Mouse (Mus musculus): ENCODE measurements at regions not wholly inside any gene's neighbourhood (a gene's known extent, or its start where the extent isn't known, plus 50 kb on each side); places are given as distances from the start of the nearest gene placed in this dataset.

- no peak for ATAC-seq (ENCODE audit: low read depth)
- Histone ChIP-seq H3K27me3 (ENCODE audit: control insufficient read depth, insufficient read depth, low read depth, low read length) (no peaks in the 10 kb centered on the region), H3K27ac (ENCODE audit: low read length) (no peak overlapping the region), H3K4me2 (ENCODE audit: low read depth, low read length) (no peak overlapping the region), H3K9me3 (replicated peaks; ENCODE audit: control insufficient read depth, low read length) (no peaks in the 10 kb centered on the region), H3K36me3 (ENCODE audit: control insufficient read depth, insufficient read depth) (no peaks in the 10 kb centered on the region), H3K4me3 (ENCODE audit: low read depth, low read length) (no peak overlapping the region), H3K4me1 (ENCODE audit: control insufficient read depth, low read depth, low read length) (no peaks in the 10 kb centered on the region), H3K9ac (ENCODE audit: low read depth, low read length) (no peak overlapping the region)
- WGBS (ENCODE audit: insufficient replicate concordance), result 48% methylated on average over 5 of the region's 5 CpGs
Observed at GRCm38 (mm10) chr1:148706271-148706807, 1254.8 kb downstream of the Pla2g4a start.

DNA sequence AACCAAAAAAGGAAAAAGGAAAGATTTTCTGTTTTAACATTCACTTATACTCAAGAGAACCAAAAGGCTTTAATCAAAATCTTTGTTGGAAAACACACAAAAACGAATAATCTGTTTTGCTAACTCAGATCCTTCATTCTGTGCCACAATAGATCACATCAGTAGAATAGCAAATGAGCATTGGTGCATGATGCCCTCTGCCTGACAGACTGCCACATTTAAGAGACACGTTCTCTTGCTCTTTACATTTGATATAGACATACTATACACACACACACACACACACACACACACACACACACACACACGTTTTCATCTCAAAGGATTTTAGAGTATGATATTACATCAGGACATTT is 1260.5 kb downstream of the Pla2g4a start:
- Histone ChIP-seq H3K27me3 (ENCODE audit: control insufficient read depth, insufficient read depth, low read depth, low read length) (no peaks in the 10 kb centered on the region), H3K9ac (ENCODE audit: low read depth, low read length) (no peak overlapping the region), H3K4me1 (ENCODE audit: control insufficient read depth, low read depth, low read length) (no peaks in the 10 kb centered on the region), H3K9me3 (replicated peaks; ENCODE audit: control insufficient read depth, low read length) (no peaks in the 10 kb centered on the region), H3K4me2 (ENCODE audit: low read depth, low read length) (no peak overlapping the region), H3K4me3 (ENCODE audit: low read depth, low read length) (no peak overlapping the region), H3K27ac (ENCODE audit: low read length) (no peak overlapping the region), H3K36me3 (ENCODE audit: control insufficient read depth, insufficient read depth) (no peaks in the 10 kb centered on the region)
- 46% methylated on average over 3 of the region's 3 CpGs for WGBS (ENCODE audit: insufficient replicate concordance)
- no peak for ATAC-seq (ENCODE audit: low read depth)

GRCm38 (mm10) chr1:148699854-148700598 is 1261.1 kb downstream of the Pla2g4a start:
- Histone ChIP-seq H3K9ac (ENCODE audit: low read depth, low read length) (no peak overlapping the region), H3K9me3 (replicated peaks; ENCODE audit: control insufficient read depth, low read length) (no peaks in the 10 kb centered on the region), H3K4me1 (ENCODE audit: control insufficient read depth, low read depth, low read length) (no peaks in the 10 kb centered on the region), H3K27me3 (ENCODE audit: control insufficient read depth, insufficient read depth, low read depth, low read length) (no peaks in the 10 kb centered on the region), H3K4me2 (ENCODE audit: low read depth, low read length) (no peak overlapping the region), H3K4me3 (ENCODE audit: low read depth, low read length) (no peak overlapping the region), H3K27ac (ENCODE audit: low read length) (no peak overlapping the region), H3K36me3 (ENCODE audit: control insufficient read depth, insufficient read depth) (no peaks in the 10 kb centered on the region)
- WGBS (ENCODE audit: insufficient replicate concordance), result 55% methylated on average over 2 of the region's 2 CpGs
- ATAC-seq (ENCODE audit: low read depth), result no peak

- Histone ChIP-seq H3K4me2 (ENCODE audit: low read depth, low read length) (no peak overlapping the region), H3K27me3 (ENCODE audit: control insufficient read depth, insufficient read depth, low read depth, low read length) (no peaks in the 10 kb centered on the region), H3K36me3 (ENCODE audit: control insufficient read depth, insufficient read depth) (no peaks in the 10 kb centered on the region), H3K9me3 (replicated peaks; ENCODE audit: control insufficient read depth, low read length) (no peaks in the 10 kb centered on the region), H3K9ac (ENCODE audit: low read depth, low read length) (no peak overlapping the region), H3K4me1 (ENCODE audit: control insufficient read depth, low read depth, low read length) (no peaks in the 10 kb centered on the region), H3K4me3 (ENCODE audit: low read depth, low read length) (no peak overlapping the region), H3K27ac (ENCODE audit: low read length) (no peak overlapping the region)
- no peak for ATAC-seq (ENCODE audit: low read depth)
- 59% methylated on average over 2 of the region's 2 CpGs for WGBS (ENCODE audit: insufficient replicate concordance)
Observed at GRCm38 (mm10) chr1:148690085-148690484, 1271.0 kb downstream of the Pla2g4a start.

DNA sequence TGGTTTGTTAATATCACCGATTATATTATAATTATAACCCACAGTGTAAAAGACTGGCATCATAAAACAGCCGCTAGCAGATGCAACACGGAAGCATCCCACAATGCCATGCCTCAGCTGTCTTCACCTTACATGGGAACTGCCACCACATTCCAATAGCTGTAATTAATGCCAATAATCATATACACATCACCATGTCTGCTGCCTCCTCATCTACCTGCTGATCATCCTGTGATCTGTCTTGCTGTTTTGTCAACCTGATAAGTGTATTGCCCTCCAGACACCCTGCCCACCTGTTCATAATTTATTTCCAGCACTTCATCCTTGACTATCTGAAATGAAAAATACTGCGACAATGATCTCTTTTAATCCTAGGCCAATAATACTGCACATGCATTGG is 1271.5 kb downstream of the Pla2g4a start:
- Histone ChIP-seq H3K27me3 (ENCODE audit: control insufficient read depth, insufficient read depth, low read depth, low read length) (no peaks in the 10 kb centered on the region), H3K9ac (ENCODE audit: low read depth, low read length) (no peak overlapping the region), H3K4me3 (ENCODE audit: low read depth, low read length) (no peak overlapping the region), H3K4me1 (ENCODE audit: control insufficient read depth, low read depth, low read length) (no peaks in the 10 kb centered on the region), H3K9me3 (replicated peaks; ENCODE audit: control insufficient read depth, low read length) (no peaks in the 10 kb centered on the region), H3K36me3 (ENCODE audit: control insufficient read depth, insufficient read depth) (no peaks in the 10 kb centered on the region), H3K27ac (ENCODE audit: low read length) (no peak overlapping the region), H3K4me2 (ENCODE audit: low read depth, low read length) (no peak overlapping the region)
- no peak for ATAC-seq (ENCODE audit: low read depth)
- WGBS (ENCODE audit: insufficient replicate concordance), result 66% methylated on average over 4 of the region's 4 CpGs

- no peak for ATAC-seq (ENCODE audit: low read depth)
- no peak overlapping the region for H3K4me2 ChIP-seq (ENCODE audit: low read depth, low read length)
Observed at GRCm38 (mm10) chr1:148675516-148675915, 1285.6 kb downstream of the Pla2g4a start.

DNA sequence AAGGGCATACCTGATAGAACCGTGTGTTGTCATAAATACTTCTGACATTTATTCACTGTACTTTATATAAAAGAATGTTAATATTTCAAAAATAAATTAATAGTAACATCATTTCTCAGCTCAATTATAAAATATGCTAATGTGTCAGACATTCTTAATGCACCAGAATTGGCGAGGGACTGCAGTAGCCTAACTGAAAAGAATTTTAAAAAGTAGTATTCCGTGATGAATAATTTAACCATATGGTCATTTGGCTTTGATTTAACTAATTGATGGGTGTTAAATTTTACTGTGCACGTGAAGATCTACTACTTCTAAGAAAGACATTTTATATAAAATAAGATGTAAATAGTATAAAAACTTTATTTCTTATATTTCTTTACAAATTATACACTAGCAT is 1296.7 kb downstream of the Pla2g4a start:
- Histone ChIP-seq H3K9me3 (replicated peaks; ENCODE audit: control insufficient read depth, low read length) (no peaks in the 10 kb centered on the region), H3K4me2 (ENCODE audit: low read depth, low read length) (no peak overlapping the region), H3K36me3 (ENCODE audit: control insufficient read depth, insufficient read depth) (no peaks in the 10 kb centered on the region), H3K27ac (ENCODE audit: low read length) (no peak overlapping the region), H3K9ac (ENCODE audit: low read depth, low read length) (no peak overlapping the region), H3K4me1 (ENCODE audit: control insufficient read depth, low read depth, low read length) (no peaks in the 10 kb centered on the region), H3K27me3 (ENCODE audit: control insufficient read depth, insufficient read depth, low read depth, low read length) (no peaks in the 10 kb centered on the region), H3K4me3 (ENCODE audit: low read depth, low read length) (no peak overlapping the region)
- WGBS (ENCODE audit: insufficient replicate concordance), result 49% methylated on average over 4 of the region's 4 CpGs
- no peak for ATAC-seq (ENCODE audit: low read depth)

More at GRCm38 (mm10) chr1:148675516-148675915, 1285.6 kb downstream of the Pla2g4a start:
- no peaks in the 10 kb centered on the region for H3K36me3 ChIP-seq (ENCODE audit: control insufficient read depth, insufficient read depth)
- no peaks in the 10 kb centered on the region for H3K27me3 ChIP-seq (ENCODE audit: control insufficient read depth, insufficient read depth, low read depth, low read length)
- no peaks in the 10 kb centered on the region for H3K9me3 ChIP-seq (replicated peaks; ENCODE audit: control insufficient read depth, low read length)
- no peak overlapping the region for H3K27ac ChIP-seq (ENCODE audit: low read length)
- H3K4me3 ChIP-seq (ENCODE audit: low read depth, low read length), result no peak overlapping the region
- no peak overlapping the region for H3K9ac ChIP-seq (ENCODE audit: low read depth, low read length)
- no peaks in the 10 kb centered on the region for H3K4me1 ChIP-seq (ENCODE audit: control insufficient read depth, low read depth, low read length)

- WGBS (ENCODE audit: insufficient replicate concordance), result 64% methylated on average over 1 of the region's 1 CpGs
- Histone ChIP-seq H3K4me3 (ENCODE audit: low read depth, low read length) (no peak overlapping the region), H3K36me3 (ENCODE audit: control insufficient read depth, insufficient read depth) (no peaks in the 10 kb centered on the region), H3K9me3 (replicated peaks; ENCODE audit: control insufficient read depth, low read length) (no peaks in the 10 kb centered on the region), H3K4me2 (ENCODE audit: low read depth, low read length) (no peak overlapping the region), H3K27ac (ENCODE audit: low read length) (no peak overlapping the region), H3K9ac (ENCODE audit: low read depth, low read length) (no peak overlapping the region), H3K4me1 (ENCODE audit: control insufficient read depth, low read depth, low read length) (no peaks in the 10 kb centered on the region), H3K27me3 (ENCODE audit: control insufficient read depth, insufficient read depth, low read depth, low read length) (no peaks in the 10 kb centered on the region)
- no peak for ATAC-seq (ENCODE audit: low read depth)
Observed at GRCm38 (mm10) chr1:148656990-148657389, 1304.1 kb downstream of the Pla2g4a start.
